Mouse (Mus musculus): ENCODE data around the gene Zcchc10. TPM values are rescaled to one million over a fixed set of nuclear protein-coding genes. Genes with fewer than 3 reads are reported as not detected.
A peak's percentile ranks its signal among the peaks of the same experiment; 100 is the strongest.
"Not testable (repeated sequence)": the region's sequence is repeated elsewhere in the genome, so short reads cannot be mapped to it uniquely, and the experiment has no call there.

Gene Zcchc10
- polyA plus RNA-seq, 1 experiment: 13.9 TPM

DNA sequence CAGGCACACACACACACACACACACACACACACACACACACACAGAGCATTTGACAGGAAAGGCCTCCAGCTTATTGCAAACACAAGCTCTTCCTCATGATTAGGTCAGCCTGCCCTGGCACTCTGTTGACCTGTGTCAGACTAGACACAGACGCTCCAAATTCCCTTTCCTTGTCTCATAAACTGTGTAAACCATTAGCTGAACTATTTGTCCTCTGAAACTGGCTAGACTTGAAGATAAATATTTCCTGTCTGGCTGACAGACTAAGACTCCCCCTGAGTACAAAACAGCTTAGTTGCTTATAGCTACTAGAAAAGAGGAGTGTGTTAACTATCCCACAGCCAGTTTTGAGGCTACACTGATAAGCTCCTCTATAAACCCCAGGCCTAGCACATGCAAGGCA is 9.7 kb upstream of the Zcchc10 start:
- Histone ChIP-seq H3K27ac (ENCODE audit: insufficient read depth, low read depth, low read length) (peak overlapping the region; percentile 81), H3K4me1 (ENCODE audit: control insufficient read depth, insufficient read depth, low read length) (peaks cover 46% of the 10 kb centered on the region), H3K4me3 (ENCODE audit: insufficient read depth, low read length) (no peak overlapping the region)
- TF ChIP-seq POLR2A (IDR thresholded peaks at IDR 0.05; ENCODE audit: borderline replicate concordance, low read depth, low read length) (no peak), CTCF (IDR thresholded peaks at IDR 0.05; ENCODE audit: low read depth, low read length) (no peak)

DNA sequence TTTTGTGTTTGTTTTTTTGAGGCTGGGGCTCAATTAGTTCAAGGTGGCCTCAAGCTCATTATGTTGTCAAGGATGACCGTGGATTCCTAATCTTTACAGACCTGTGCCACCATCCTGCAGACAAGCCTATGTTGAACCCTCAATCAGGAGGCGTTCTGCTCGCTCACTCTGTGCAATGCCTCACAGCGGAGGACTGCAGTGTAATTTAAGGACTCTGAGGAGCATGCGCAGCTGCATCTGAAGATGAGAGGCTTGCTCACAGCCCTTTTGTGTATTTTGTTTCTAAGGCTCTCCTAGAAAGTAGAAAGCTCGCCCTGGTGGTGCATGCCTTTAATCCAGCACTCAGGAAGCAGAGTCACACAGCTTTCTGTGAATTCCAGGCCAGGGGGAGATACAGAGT is 7.5 kb upstream of the Zcchc10 start:
- no peak overlapping the region for H3K4me3 ChIP-seq (ENCODE audit: insufficient read depth, low read length)
- peaks cover 45% of the 10 kb centered on the region for H3K4me1 ChIP-seq (ENCODE audit: control insufficient read depth, insufficient read depth, low read length)
- TF ChIP-seq CTCF (IDR thresholded peaks at IDR 0.05; ENCODE audit: low read depth, low read length) (no peak), POLR2A (IDR thresholded peaks at IDR 0.05; ENCODE audit: borderline replicate concordance, low read depth, low read length) (no peak)

DNA sequence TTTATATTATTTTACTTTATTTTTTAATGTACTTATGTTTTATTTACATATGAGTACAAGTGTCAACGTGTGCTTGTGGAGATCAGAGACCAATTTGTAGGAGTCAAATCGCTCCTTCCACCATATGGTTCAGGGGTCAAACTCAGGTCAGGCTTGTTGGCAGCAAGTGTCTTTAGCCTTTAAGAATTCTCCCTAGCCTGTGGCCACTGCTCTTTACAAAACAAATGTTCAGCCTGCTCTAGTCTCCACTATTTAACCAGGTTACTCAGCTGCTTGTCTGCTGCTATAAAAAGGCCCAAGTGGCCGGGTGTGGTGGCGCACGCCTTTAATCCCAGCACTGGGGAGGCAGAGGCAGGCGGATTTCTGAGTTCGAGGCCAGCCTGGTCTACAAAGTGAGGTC is 6.4 kb upstream of the Zcchc10 start:
- Histone ChIP-seq H3K27ac (ENCODE audit: insufficient read depth, low read depth, low read length) (no peak overlapping the region), H3K4me1 (ENCODE audit: control insufficient read depth, insufficient read depth, low read length) (peaks cover 36% of the 10 kb centered on the region), H3K4me3 (ENCODE audit: insufficient read depth, low read length) (no peak overlapping the region)
- TF ChIP-seq POLR2A (IDR thresholded peaks at IDR 0.05; ENCODE audit: borderline replicate concordance, low read depth, low read length): no peak
- TF ChIP-seq CTCF (IDR thresholded peaks at IDR 0.05; ENCODE audit: low read depth, low read length): no peak

More for the DNA sequence above, 7.5 kb upstream of the Zcchc10 start:
- H3K27ac ChIP-seq (ENCODE audit: insufficient read depth, low read depth, low read length): peak overlapping the region; percentile 17; the same call in 1 of the 2 replicates

GRCm38 (mm10) chr11:53318568-53318967 is 5.9 kb upstream of the Zcchc10 start:
- not testable (repeated sequence) for H3K27ac ChIP-seq (ENCODE audit: insufficient read depth, low read depth, low read length); H3K4me3 ChIP-seq (ENCODE audit: insufficient read depth, low read length)
- peaks cover 34% of the 10 kb centered on the region for H3K4me1 ChIP-seq (ENCODE audit: control insufficient read depth, insufficient read depth, low read length)

GRCm38 (mm10) chr11:53319867-53320266 is 4.6 kb upstream of the Zcchc10 start:
- not testable (repeated sequence) for H3K27ac ChIP-seq (ENCODE audit: insufficient read depth, low read depth, low read length); H3K4me3 ChIP-seq (ENCODE audit: insufficient read depth, low read length)
- peaks cover 33% of the 10 kb centered on the region for H3K4me1 ChIP-seq (ENCODE audit: control insufficient read depth, insufficient read depth, low read length)

GRCm38 (mm10) chr11:53330325-53330724 is 5.8 kb downstream of the Zcchc10 start:
- no peak overlapping the region for H3K27ac ChIP-seq (ENCODE audit: insufficient read depth, low read depth, low read length)
- TF ChIP-seq CTCF (IDR thresholded peaks at IDR 0.05; ENCODE audit: low read depth, low read length): no peak
- no peak for TF ChIP-seq POLR2A (IDR thresholded peaks at IDR 0.05; ENCODE audit: borderline replicate concordance, low read depth, low read length)
- peaks cover 10% of the 10 kb centered on the region for H3K4me1 ChIP-seq (ENCODE audit: control insufficient read depth, insufficient read depth, low read length)
- H3K4me3 ChIP-seq (ENCODE audit: insufficient read depth, low read length): no peak overlapping the region

GRCm38 (mm10) chr11:53331121-53331520 is 6.6 kb downstream of the Zcchc10 start:
- Histone ChIP-seq H3K4me1 (ENCODE audit: control insufficient read depth, insufficient read depth, low read length) (peaks cover 3% of the 10 kb centered on the region), H3K27ac (ENCODE audit: insufficient read depth, low read depth, low read length) (no peak overlapping the region), H3K4me3 (ENCODE audit: insufficient read depth, low read length) (no peak overlapping the region)
- no peak for TF ChIP-seq POLR2A (IDR thresholded peaks at IDR 0.05; ENCODE audit: borderline replicate concordance, low read depth, low read length)
- no peak for TF ChIP-seq CTCF (IDR thresholded peaks at IDR 0.05; ENCODE audit: low read depth, low read length)

DNA sequence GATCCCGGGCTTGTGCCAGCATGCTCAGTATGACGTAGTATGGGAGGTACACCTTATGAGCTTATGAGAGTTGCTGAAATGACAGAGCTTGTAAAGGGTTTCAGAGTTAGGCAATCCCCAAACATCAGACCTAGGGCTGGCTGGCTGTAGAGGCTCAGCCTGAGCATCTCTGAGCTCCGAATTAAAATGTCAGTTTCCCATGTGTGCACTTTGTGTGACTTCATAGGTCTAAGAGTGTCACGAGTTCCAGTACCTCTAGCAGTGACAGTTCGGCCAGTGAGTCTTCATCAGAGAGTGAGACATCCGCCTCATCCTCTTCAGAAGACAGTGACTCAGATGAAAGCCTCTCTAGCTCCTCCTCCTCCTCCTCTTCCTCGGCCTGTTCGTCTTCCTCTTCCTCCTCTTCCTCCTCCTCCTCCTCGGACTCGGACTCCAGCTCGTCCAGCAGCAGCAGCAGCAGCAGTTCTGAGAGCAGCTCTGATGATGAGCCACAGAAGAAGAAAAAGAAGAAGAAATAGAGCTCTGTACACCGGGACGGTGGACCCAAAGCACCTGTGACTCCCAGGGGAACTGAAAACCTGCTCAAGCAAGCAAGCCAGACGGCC is 7.7 kb downstream of the Zcchc10 start:
- no peak overlapping the region for H3K27ac ChIP-seq (ENCODE audit: insufficient read depth, low read depth, low read length)
- H3K4me3 ChIP-seq (ENCODE audit: insufficient read depth, low read length): no peak overlapping the region
- TF ChIP-seq POLR2A (IDR thresholded peaks at IDR 0.05; ENCODE audit: borderline replicate concordance, low read depth, low read length): no peak
- TF ChIP-seq CTCF (IDR thresholded peaks at IDR 0.05; ENCODE audit: low read depth, low read length): no peak
- H3K4me1 ChIP-seq (ENCODE audit: control insufficient read depth, insufficient read depth, low read length): no peaks in the 10 kb centered on the region

DNA sequence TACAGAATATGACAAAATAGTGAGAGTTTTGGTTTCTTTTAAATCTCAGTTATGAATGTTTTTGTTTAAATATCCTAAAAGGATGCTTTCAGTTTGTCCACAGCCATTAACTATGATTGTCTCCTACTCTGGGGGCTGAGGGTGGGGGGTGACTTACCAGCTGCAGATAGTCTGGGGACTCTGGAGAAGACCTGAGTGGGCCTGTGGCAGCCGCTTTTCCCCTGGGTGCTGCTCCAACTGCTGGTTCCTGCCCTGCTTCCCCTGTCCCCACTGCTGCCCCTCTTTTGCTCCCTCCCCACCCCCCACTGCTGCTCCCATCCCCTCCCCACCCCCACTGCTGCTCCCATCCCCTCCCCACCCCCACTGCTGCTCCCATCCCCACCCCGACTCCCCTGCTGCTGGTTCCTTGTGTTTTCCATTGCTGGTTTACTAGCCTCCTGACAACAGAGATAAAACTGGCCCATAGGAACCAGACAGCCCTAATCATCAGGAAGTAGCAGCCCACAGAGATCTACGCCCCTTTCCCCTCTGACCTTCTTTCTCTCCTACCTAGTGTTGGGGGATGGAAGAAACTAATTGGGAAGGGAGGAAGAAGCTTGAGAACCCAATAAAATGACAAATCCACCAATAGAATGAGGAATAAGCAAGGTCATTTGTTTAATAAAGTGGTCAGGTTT is 11.2 kb downstream of the Zcchc10 start:
- H3K27ac ChIP-seq (ENCODE audit: insufficient read depth, low read depth, low read length): no peak overlapping the region
- TF ChIP-seq POLR2A (IDR thresholded peaks at IDR 0.05; ENCODE audit: borderline replicate concordance, low read depth, low read length): no peak
- TF ChIP-seq CTCF (IDR thresholded peaks at IDR 0.05; ENCODE audit: low read depth, low read length): no peak
- H3K4me1 ChIP-seq (ENCODE audit: control insufficient read depth, insufficient read depth, low read length): no peaks in the 10 kb centered on the region
- no peak overlapping the region for H3K4me3 ChIP-seq (ENCODE audit: insufficient read depth, low read length)

DNA sequence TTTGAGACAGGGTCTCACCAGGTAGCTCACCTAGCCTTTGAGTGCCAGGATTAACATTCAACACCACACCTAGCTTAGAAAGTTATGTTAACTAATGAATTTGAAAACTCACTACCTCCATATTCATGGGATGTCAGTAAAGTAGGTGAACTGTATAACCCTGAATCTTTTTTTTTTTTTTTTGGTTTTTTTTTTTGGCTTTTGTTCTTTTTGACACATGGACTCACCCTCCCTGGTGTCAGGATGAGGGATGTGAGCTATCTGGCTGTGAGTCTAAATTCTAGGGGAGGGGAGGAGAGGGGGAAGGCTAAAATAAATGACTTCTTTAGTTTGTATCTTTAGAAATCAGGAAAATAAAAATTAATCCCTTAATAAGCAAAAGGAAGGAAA is 11.7 kb downstream of the Zcchc10 start:
- TF ChIP-seq POLR2A (IDR thresholded peaks at IDR 0.05; ENCODE audit: borderline replicate concordance, low read depth, low read length) (no peak), CTCF (IDR thresholded peaks at IDR 0.05; ENCODE audit: low read depth, low read length) (no peak)
- Histone ChIP-seq H3K4me1 (ENCODE audit: control insufficient read depth, insufficient read depth, low read length) (no peaks in the 10 kb centered on the region), H3K4me3 (ENCODE audit: insufficient read depth, low read length) (no peak overlapping the region), H3K27ac (ENCODE audit: insufficient read depth, low read depth, low read length) (no peak overlapping the region)

Data from bone marrow macrophage, adult 2 months (primary cell).